Mouse (Mus musculus) frontal cortex, postnatal 36 days (tissue): ENCODE measurements around the gene Apobec3.
"Not testable (repeated sequence)": the region's sequence is repeated elsewhere in the genome, so short reads cannot be mapped to it uniquely, and the experiment has no call there.

ENCODE experiments used
- DNase-seq, 2 experiments: peaks; one replicate each; pipeline ENCODE4 v3.0.0; 2022; ENCODE audit warnings: low spot score in 2 of 2

Gene Apobec3

GRCm38 (mm10) chr15:79895221-79896079 lies 4.0 kb downstream of the Apobec3 start:
- DNase-seq, result not testable (repeated sequence)

- DNase-seq, result no peak
Observed at GRCm38 (mm10) chr15:79896080-79896725, 4.7 kb downstream of the Apobec3 start.

GRCm38 (mm10) chr15:79898988-79899387 lies 7.5 kb downstream of the Apobec3 start:
- DNase-seq, result no peak

GRCm38 (mm10) chr15:79899828-79900510 lies 8.5 kb downstream of the Apobec3 start:
- no peak for DNase-seq

GRCm38 (mm10) chr15:79900751-79901150 lies 9.3 kb downstream of the Apobec3 start:
- no peak for DNase-seq

- DNase-seq, result no peak
Observed at GRCm38 (mm10) chr15:79901399-79901798, 9.9 kb downstream of the Apobec3 start.

GRCm38 (mm10) chr15:79903081-79903480 lies 11.6 kb downstream of the Apobec3 start:
- not testable (repeated sequence) for DNase-seq

- DNase-seq, result no peak
Observed at GRCm38 (mm10) chr15:79903963-79904362, 12.5 kb downstream of the Apobec3 start.

GRCm38 (mm10) chr15:79904678-79905077 lies 13.2 kb downstream of the Apobec3 start:
- DNase-seq, result not testable (repeated sequence)

GRCm38 (mm10) chr15:79905211-79905610 lies 13.8 kb downstream of the Apobec3 start:
- no peak for DNase-seq

GRCm38 (mm10) chr15:79906855-79907254 lies 15.4 kb downstream of the Apobec3 start:
- no peak for DNase-seq

- not testable (repeated sequence) for DNase-seq
Observed at GRCm38 (mm10) chr15:79909006-79909405, 17.5 kb downstream of the Apobec3 start.

- DNase-seq, result not testable (repeated sequence)
Observed at GRCm38 (mm10) chr15:79910812-79911211, 19.4 kb downstream of the Apobec3 start.

- no peak for DNase-seq
Observed at GRCm38 (mm10) chr15:79911339-79911738, 19.9 kb downstream of the Apobec3 start.

GRCm38 (mm10) chr15:79913761-79914346 lies 22.4 kb downstream of the Apobec3 start:
- no peak for DNase-seq

- peak in 1 of 2 experiments; percentile 26 for DNase-seq
Observed at GRCm38 (mm10) chr15:79914357-79914756, 22.9 kb downstream of the Apobec3 start.

- DNase-seq, result no peak
Observed at GRCm38 (mm10) chr15:79916150-79916549, 24.7 kb downstream of the Apobec3 start.

- DNase-seq, result no peak
Observed at GRCm38 (mm10) chr15:79917111-79917720, 25.8 kb downstream of the Apobec3 start.

GRCm38 (mm10) chr15:79918485-79918884 lies 27.0 kb downstream of the Apobec3 start:
- no peak for DNase-seq

GRCm38 (mm10) chr15:79919787-79920186 lies 28.3 kb downstream of the Apobec3 start:
- DNase-seq, result no peak

- no peak for DNase-seq
Observed at GRCm38 (mm10) chr15:79926856-79927416, 35.5 kb downstream of the Apobec3 start.
